Mouse (Mus musculus): ENCODE measurements around the gene Get4. TPM values are rescaled to one million over a fixed set of nuclear protein-coding genes. Genes with fewer than 3 reads are reported as not detected.

Gene Get4
- polyA plus RNA-seq, 1 experiment from 2014 or later, result 186 TPM

DNA sequence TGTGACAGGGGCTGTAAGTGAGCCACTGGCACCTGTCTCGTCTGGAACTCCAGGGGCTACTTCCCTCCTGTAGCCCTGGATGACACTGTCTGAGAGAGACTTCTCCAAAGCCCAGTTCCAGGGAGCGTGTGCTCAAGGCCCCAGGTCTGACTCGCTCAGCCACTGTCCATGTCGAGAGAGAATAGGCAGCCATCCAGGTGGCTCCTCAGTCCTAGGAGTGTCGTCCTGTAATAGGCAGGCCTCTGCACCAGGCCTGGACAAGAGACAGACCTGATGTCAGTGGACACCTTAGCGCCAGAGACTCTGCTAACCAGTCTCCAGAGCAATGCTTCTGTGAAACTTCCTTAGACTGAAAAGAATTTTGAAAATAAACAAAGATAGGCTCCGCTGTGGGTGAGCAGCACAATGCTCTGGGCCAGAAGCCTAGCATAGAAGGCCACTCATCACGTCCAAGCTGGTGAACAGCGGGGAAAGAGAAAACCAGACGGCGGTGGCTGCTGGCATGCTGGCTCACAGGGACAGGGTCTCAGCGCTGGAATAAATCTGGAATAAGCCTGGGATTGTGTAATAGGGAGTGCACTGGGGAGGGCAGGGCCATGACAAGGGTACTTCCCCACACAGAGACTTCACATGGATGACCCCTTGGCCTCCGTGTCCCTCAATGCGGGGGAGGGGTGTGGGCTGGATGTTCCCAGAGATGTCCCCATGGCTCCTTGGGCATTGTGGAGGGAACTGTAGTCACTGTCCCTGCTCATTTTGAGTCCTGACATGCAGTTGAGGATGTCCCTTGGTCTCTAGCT is 34.2 kb downstream of the Get4 start:
- peak; percentile 21; the same call in 1 of the 2 replicates for ATAC-seq (ENCODE audit: borderline replicate concordance, extremely low read depth, low FRiP score, low TSS enrichment)
- no peak overlapping the region for H3K4me3 ChIP-seq
- H3K27me3 ChIP-seq, result no peaks in the 10 kb centered on the region
- no peak overlapping the region for H3K9ac ChIP-seq
- peak overlapping the region; percentile 75 for H3K27ac ChIP-seq
- no peak overlapping the region for H3K4me2 ChIP-seq
- no peaks in the 10 kb centered on the region for H3K9me3 ChIP-seq
- no peaks in the 10 kb centered on the region for H3K36me3 ChIP-seq
- peaks cover 27% of the 10 kb centered on the region for H3K4me1 ChIP-seq
- 31% methylated on average over 14 of the region's 14 CpGs for WGBS

- H3K4me1 ChIP-seq, result peaks cover 21% of the 10 kb centered on the region
- ATAC-seq (ENCODE audit: borderline replicate concordance, extremely low read depth, low FRiP score, low TSS enrichment), result no peak
- WGBS, result 76% methylated on average over 5 of the region's 5 CpGs
- no peak overlapping the region for H3K4me3 ChIP-seq
- H3K4me2 ChIP-seq, result no peak overlapping the region
- H3K9me3 ChIP-seq, result no peaks in the 10 kb centered on the region
- no peak overlapping the region for H3K9ac ChIP-seq
- H3K27me3 ChIP-seq, result no peaks in the 10 kb centered on the region
- H3K27ac ChIP-seq, result peak overlapping the region; percentile 75
- no peaks in the 10 kb centered on the region for H3K36me3 ChIP-seq
These were observed 35.0 kb downstream of the Get4 start for GRCm38 (mm10) chr5:139287099-139287498.

- Histone ChIP-seq H3K9ac (no peak overlapping the region), H3K4me3 (no peak overlapping the region), H3K9me3 (no peaks in the 10 kb centered on the region), H3K4me2 (no peak overlapping the region), H3K27ac (no peak overlapping the region), H3K36me3 (no peaks in the 10 kb centered on the region), H3K4me1 (peaks cover 17% of the 10 kb centered on the region), H3K27me3 (no peaks in the 10 kb centered on the region)
- ATAC-seq (ENCODE audit: borderline replicate concordance, extremely low read depth, low FRiP score, low TSS enrichment), result no peak
- WGBS, result 84% methylated on average over 4 of the region's 4 CpGs
These were observed 35.7 kb downstream of the Get4 start for GRCm38 (mm10) chr5:139287787-139288186.

- Histone ChIP-seq H3K27ac (no peak overlapping the region), H3K4me1 (peaks cover 17% of the 10 kb centered on the region), H3K27me3 (no peaks in the 10 kb centered on the region), H3K4me2 (no peak overlapping the region), H3K4me3 (no peak overlapping the region), H3K36me3 (no peaks in the 10 kb centered on the region), H3K9me3 (no peaks in the 10 kb centered on the region), H3K9ac (no peak overlapping the region)
- no peak for ATAC-seq (ENCODE audit: borderline replicate concordance, extremely low read depth, low FRiP score, low TSS enrichment)
- WGBS, result 76% methylated on average over 4 of the region's 4 CpGs
These were observed 36.5 kb downstream of the Get4 start for GRCm38 (mm10) chr5:139288591-139288990.

- Histone ChIP-seq H3K4me3 (no peak overlapping the region), H3K4me1 (peaks cover 16% of the 10 kb centered on the region), H3K36me3 (no peaks in the 10 kb centered on the region), H3K27me3 (no peaks in the 10 kb centered on the region), H3K9ac (no peak overlapping the region), H3K4me2 (no peak overlapping the region), H3K27ac (no peak overlapping the region), H3K9me3 (no peaks in the 10 kb centered on the region)
- no peak for ATAC-seq (ENCODE audit: borderline replicate concordance, extremely low read depth, low FRiP score, low TSS enrichment)
- 78% methylated on average over 12 of the region's 12 CpGs for WGBS
These were observed 38.5 kb downstream of the Get4 start for GRCm38 (mm10) chr5:139290467-139291259.

- ATAC-seq (ENCODE audit: borderline replicate concordance, extremely low read depth, low FRiP score, low TSS enrichment), result no peak
- Histone ChIP-seq H3K9me3 (no peaks in the 10 kb centered on the region), H3K27ac (no peak overlapping the region), H3K4me2 (no peak overlapping the region), H3K9ac (no peak overlapping the region), H3K4me1 (peaks cover 3% of the 10 kb centered on the region), H3K36me3 (no peaks in the 10 kb centered on the region), H3K4me3 (no peak overlapping the region), H3K27me3 (no peaks in the 10 kb centered on the region)
- WGBS, result 47% methylated on average over 6 of the region's 6 CpGs
These were observed 39.9 kb downstream of the Get4 start for GRCm38 (mm10) chr5:139291811-139292560.

DNA sequence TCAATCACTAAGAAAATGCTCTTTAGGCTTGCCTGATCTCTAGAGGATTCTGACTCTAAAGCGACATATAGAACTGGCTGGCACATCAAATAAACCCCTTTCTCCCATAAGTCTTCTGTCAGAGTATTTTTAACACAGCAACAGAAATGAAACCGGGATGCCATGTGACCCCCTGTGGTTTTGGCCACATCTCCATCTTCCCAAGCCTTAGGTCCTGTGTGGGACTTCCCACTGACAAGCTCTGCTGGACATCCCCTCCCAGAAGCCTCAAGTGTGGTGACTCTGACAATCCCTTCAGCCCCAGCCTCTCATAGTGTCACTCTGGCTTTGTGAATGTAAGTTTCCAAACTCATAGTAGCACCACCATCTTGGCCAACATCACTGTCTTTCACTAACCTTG is 42.0 kb downstream of the Get4 start:
- no peaks in the 10 kb centered on the region for H3K4me1 ChIP-seq
- WGBS, result 78% methylated on average over 2 of the region's 2 CpGs
- no peak overlapping the region for H3K9ac ChIP-seq
- H3K27me3 ChIP-seq, result no peaks in the 10 kb centered on the region
- no peak overlapping the region for H3K27ac ChIP-seq
- H3K9me3 ChIP-seq, result no peaks in the 10 kb centered on the region
- H3K36me3 ChIP-seq, result no peaks in the 10 kb centered on the region
- no peak for ATAC-seq (ENCODE audit: borderline replicate concordance, extremely low read depth, low FRiP score, low TSS enrichment)
- no peak overlapping the region for H3K4me2 ChIP-seq
- H3K4me3 ChIP-seq, result no peak overlapping the region

- WGBS, result 89% methylated on average over 10 of the region's 10 CpGs
- Histone ChIP-seq H3K4me1 (no peaks in the 10 kb centered on the region), H3K9ac (no peak overlapping the region), H3K4me2 (no peak overlapping the region), H3K36me3 (no peaks in the 10 kb centered on the region), H3K27ac (no peak overlapping the region), H3K9me3 (no peaks in the 10 kb centered on the region), H3K27me3 (no peaks in the 10 kb centered on the region), H3K4me3 (no peak overlapping the region)
- ATAC-seq (ENCODE audit: borderline replicate concordance, extremely low read depth, low FRiP score, low TSS enrichment), result no peak
These were observed 45.0 kb downstream of the Get4 start for GRCm38 (mm10) chr5:139297092-139297491.

GRCm38 (mm10) chr5:139297745-139298144 is 45.6 kb downstream of the Get4 start:
- no peaks in the 10 kb centered on the region for H3K27me3 ChIP-seq
- no peak overlapping the region for H3K4me3 ChIP-seq
- H3K27ac ChIP-seq, result no peak overlapping the region
- no peak for ATAC-seq (ENCODE audit: borderline replicate concordance, extremely low read depth, low FRiP score, low TSS enrichment)
- H3K9ac ChIP-seq, result no peak overlapping the region
- no peak overlapping the region for H3K4me2 ChIP-seq
- 72% methylated on average over 5 of the region's 5 CpGs for WGBS
- no peaks in the 10 kb centered on the region for H3K9me3 ChIP-seq
- H3K4me1 ChIP-seq, result no peaks in the 10 kb centered on the region
- no peaks in the 10 kb centered on the region for H3K36me3 ChIP-seq

DNA sequence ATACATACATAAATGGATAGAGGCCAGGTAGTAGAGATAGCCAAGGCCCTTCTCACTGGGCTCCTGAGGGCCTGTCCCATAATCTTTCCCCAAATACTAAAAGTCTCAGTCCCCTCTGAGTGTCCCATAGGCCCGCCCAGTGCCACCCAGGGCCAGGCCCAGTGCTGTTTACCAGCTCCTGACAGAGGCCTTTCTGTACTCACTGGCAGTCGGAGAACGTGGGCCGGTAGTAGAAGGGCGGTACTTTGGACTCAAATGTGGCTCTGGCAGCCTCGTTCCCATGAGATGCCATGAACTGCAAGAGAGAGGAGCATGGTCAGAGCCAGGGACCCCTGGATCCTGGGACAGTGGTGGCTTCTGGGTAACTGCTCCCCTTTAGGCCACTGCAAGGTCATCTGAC is 50.0 kb downstream of the Get4 start:
- Histone ChIP-seq H3K9me3 (no peaks in the 10 kb centered on the region), H3K36me3 (no peaks in the 10 kb centered on the region), H3K4me3 (no peak overlapping the region), H3K9ac (no peak overlapping the region), H3K27me3 (no peaks in the 10 kb centered on the region), H3K4me2 (no peak overlapping the region), H3K27ac (no peak overlapping the region), H3K4me1 (no peaks in the 10 kb centered on the region)
- WGBS, result 79% methylated on average over 6 of the region's 6 CpGs
- no peak for ATAC-seq (ENCODE audit: borderline replicate concordance, extremely low read depth, low FRiP score, low TSS enrichment)

- H3K4me3 ChIP-seq, result no peak overlapping the region
- H3K9ac ChIP-seq, result no peak overlapping the region
- H3K27me3 ChIP-seq, result no peaks in the 10 kb centered on the region
- H3K36me3 ChIP-seq, result no peaks in the 10 kb centered on the region
- no peak for ATAC-seq (ENCODE audit: borderline replicate concordance, extremely low read depth, low FRiP score, low TSS enrichment)
- H3K27ac ChIP-seq, result no peak overlapping the region
- H3K9me3 ChIP-seq, result no peaks in the 10 kb centered on the region
- no peaks in the 10 kb centered on the region for H3K4me1 ChIP-seq
- H3K4me2 ChIP-seq, result no peak overlapping the region
- WGBS, result 85% methylated on average over 9 of the region's 9 CpGs
These were observed 51.5 kb downstream of the Get4 start for GRCm38 (mm10) chr5:139303646-139304061.

DNA sequence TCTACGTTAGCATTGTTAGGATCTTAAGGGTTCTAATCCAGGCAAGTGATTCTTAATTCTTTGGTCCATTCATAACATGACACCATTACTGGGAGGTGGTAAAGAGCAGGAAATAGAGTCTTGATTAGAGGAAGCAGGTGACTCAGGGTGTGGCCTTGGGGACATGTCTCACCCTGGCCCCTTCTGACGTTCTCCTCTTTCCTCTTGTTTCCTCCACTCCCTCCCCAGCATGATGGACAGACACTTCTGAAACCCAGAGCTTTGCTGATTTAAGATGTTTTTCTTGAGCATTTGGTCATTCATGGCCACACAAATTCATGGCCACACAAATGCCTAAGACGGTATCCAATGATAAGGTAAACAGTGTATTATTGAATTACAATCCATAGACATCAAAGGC is 57.8 kb downstream of the Get4 start:
- ATAC-seq (ENCODE audit: borderline replicate concordance, extremely low read depth, low FRiP score, low TSS enrichment), result no peak
- no peak overlapping the region for H3K27ac ChIP-seq
- H3K4me2 ChIP-seq, result no peak overlapping the region
- no peaks in the 10 kb centered on the region for H3K27me3 ChIP-seq
- H3K36me3 ChIP-seq, result no peaks in the 10 kb centered on the region
- H3K9ac ChIP-seq, result no peak overlapping the region
- no peaks in the 10 kb centered on the region for H3K4me1 ChIP-seq
- 67% methylated on average over 3 of the region's 3 CpGs for WGBS
- H3K9me3 ChIP-seq, result no peaks in the 10 kb centered on the region
- H3K4me3 ChIP-seq, result no peak overlapping the region
